In genomic region chr15:96708428-96708827, GRCm38 (mm10) we compare ENCODE assay signal across 10 mouse cellular contexts. TPM values are rescaled to one million over a fixed set of nuclear protein-coding genes. Genes with fewer than 3 reads are reported as not detected.
DNase-seq lines count a peak whose midpoint lies in the region; ATAC-seq and TF ChIP-seq lines count a peak whose summit lies in the region.
"Had no signal": no experiment of that assay in that cellular context is flagged by ENCODE, and none has a peak within 500 bp of the region (broad histone marks: within the 10 kb centered on the region; RNA-seq: fewer than 3 reads in every experiment).

No protein-coding gene starts in this region.

- no peaks in the 10 kb centered on the region for H3K27me3 ChIP-seq in liver, adult 2 months (ENCODE audit: control insufficient read depth, insufficient read depth, low read length)
- H3K27me3 ChIP-seq in embryonic facial prominence, embryonic 13.5 days = no peaks in the 10 kb centered on the region
- no peaks in the 10 kb centered on the region for H3K27me3 ChIP-seq in liver, embryonic 14.5 days (ENCODE audit: control insufficient read depth, insufficient read depth, low read length)

- H3K4me3 ChIP-seq in liver, adult 2 months (ENCODE audit: insufficient read depth, low read depth, low read length) = no peak overlapping the region
- H3K4me3 ChIP-seq in embryonic facial prominence, embryonic 13.5 days = no peak overlapping the region
- H3K4me3 ChIP-seq in liver, embryonic 14.5 days (ENCODE audit: insufficient read depth in 1 of 2, low read depth in 2 of 2, low read length in 2 of 2) = no peak overlapping the region

- peak overlapping the region; percentile 76; the same call in 1 of the 2 replicates for H3K4me2 ChIP-seq in embryonic facial prominence, embryonic 13.5 days
- H3K4me2 ChIP-seq in liver, embryonic 14.5 days (ENCODE audit: low read depth) = peak overlapping the region; percentile 20; the same call in 1 of the 2 replicates

- H3K4me1 ChIP-seq in liver, adult 2 months (ENCODE audit: control insufficient read depth, insufficient read depth, low read length) = peaks cover 5% of the 10 kb centered on the region
- peaks cover 10% of the 10 kb centered on the region for H3K4me1 ChIP-seq in embryonic facial prominence, embryonic 13.5 days
- peaks cover 13 to 18% of the 10 kb centered on the region in 2 experiments for H3K4me1 ChIP-seq in liver, embryonic 14.5 days (replicated peaks; ENCODE audit: control insufficient read depth in 2 of 2, insufficient read depth in 2 of 2, low read length in 1 of 2)

- intact Hi-C loops in heart, postnatal 10 days (cut with DNase I) = no loop called here

- H3K36me3 ChIP-seq in liver, adult 2 months (ENCODE audit: control insufficient read depth, insufficient read depth, low read length) = no peaks in the 10 kb centered on the region
- no peaks in the 10 kb centered on the region for H3K36me3 ChIP-seq in embryonic facial prominence, embryonic 13.5 days
- H3K36me3 ChIP-seq in liver, embryonic 14.5 days (replicated peaks; ENCODE audit: control insufficient read depth, insufficient read depth, low read depth) = no peaks in the 10 kb centered on the region

- H3K9ac ChIP-seq in liver, adult 2 months (ENCODE audit: low read depth, low read length) = no peak overlapping the region
- no peak overlapping the region for H3K9ac ChIP-seq in embryonic facial prominence, embryonic 13.5 days
- no peak overlapping the region for H3K9ac ChIP-seq in liver, embryonic 14.5 days (replicated peaks)

- no peaks in the 10 kb centered on the region for H3K79me2 ChIP-seq in liver, adult 2 months (ENCODE audit: control insufficient read depth, insufficient read depth, low read length)

- H3K27ac ChIP-seq in liver, adult 2 months (replicated peaks; ENCODE audit: insufficient read depth, low read depth, low read length) = peak overlapping the region; percentile 85; the same call in 1 of the 2 replicates
- peak overlapping the region; percentile 99; the same call in 1 of the 2 replicates for H3K27ac ChIP-seq in embryonic facial prominence, embryonic 13.5 days
- no peak overlapping the region; the same call in 1 of the 2 replicates for H3K27ac ChIP-seq in liver, embryonic 14.5 days

- no peak for TF ChIP-seq CTCF in liver, adult 2 months (IDR thresholded peaks at IDR 0.05; ENCODE audit: low read depth, low read length)
- TF ChIP-seq CTCF in liver, embryonic 14.5 days (IDR thresholded peaks at IDR 0.05; ENCODE audit: low read depth) = no peak

- DNase-seq in heart, adult 11 months = peak; percentile 39
- DNase-seq in heart, postnatal 10 days = no peak
- peak; percentile 89 for DNase-seq in liver, adult 2 months (ENCODE audit: extremely low read depth, low read depth, low spot score)
- no peak for DNase-seq in liver
- DNase-seq in liver, embryonic 14.5 days (ENCODE audit: low read depth in 3 of 3, low spot score in 3 of 3) = no peak
- DNase-seq in urinary bladder, postnatal 36 days (ENCODE audit: low spot score in 2 of 2) = no peak
- DNase-seq in cerebellum, postnatal 25 days = no peak
- DNase-seq: cerebellum, postnatal 36 days; right cerebral cortex, postnatal 25 days had no signal

- WGBS in liver, adult 2 months = 52% methylated on average over 8 of the region's 8 CpGs
- WGBS in embryonic facial prominence, embryonic 13.5 days = 85% methylated on average over 8 of the region's 8 CpGs
- WGBS in liver, embryonic 14.5 days (ENCODE audit: insufficient replicate concordance) = 67% methylated on average over 8 of the region's 8 CpGs

- TF ChIP-seq EP300 in liver, embryonic 14.5 days (IDR thresholded peaks at IDR 0.05; ENCODE audit: low read depth) = no peak

- no peak for ATAC-seq in embryonic facial prominence, embryonic 13.5 days (ENCODE audit: insufficient number of reproducible peaks, insufficient read depth, low FRiP score, low TSS enrichment, low read depth)
- ATAC-seq in liver, embryonic 14.5 days (ENCODE audit: insufficient read depth) = no peak

- no peak for TF ChIP-seq POLR2A in liver, adult 2 months (IDR thresholded peaks at IDR 0.05; ENCODE audit: extremely low read depth, insufficient read depth, low read length)

- H3K9me3 ChIP-seq in embryonic facial prominence, embryonic 13.5 days = no peaks in the 10 kb centered on the region
- H3K9me3 ChIP-seq in liver, embryonic 14.5 days (ENCODE audit: control insufficient read depth, low read length) = no peaks in the 10 kb centered on the region

RNA-seq across cellular contexts. Expression of gene Slc38a2, which starts 8.9 kb away (rescaled TPM):
- total RNA-seq in heart, postnatal 10 days (2021) = 100 to 1,000 TPM; 312 to 340 TPM
- 73.9 and 85.1 TPM in 2 replicates for total RNA-seq in liver, adult 2 months (2014; rRNA removed)
- polyA plus RNA-seq in liver, adult 2 months (2012; rRNA removed) = 22.1 and 22.5 TPM in 2 replicates
- polyA plus RNA-seq in embryonic facial prominence, embryonic 13.5 days (2015; fragmentation: Nextera tagmentation; extraction: Ambion mirVana) = 125 and 136 TPM in 2 replicates
- 16.9 and 19.9 TPM in 2 replicates for polyA plus RNA-seq in liver, embryonic 14.5 days (2012; rRNA removed)
- 28.8 and 32.8 TPM in 2 replicates for polyA plus RNA-seq in liver, embryonic 14.5 days (2014; fragmentation: Nextera tagmentation; extraction: Ambion mirVana)

Comparison
In these comparisons a context has a peak if more than half of its experiments do, and no peak if none do; other contexts are left out.
1. DNase-seq: peak in heart, adult 11 months (single experiment) and liver, adult 2 months (single experiment); none in heart, postnatal 10 days (0 of 2), liver (single experiment), liver, embryonic 14.5 days (0 of 3), urinary bladder, postnatal 36 days (0 of 2) and cerebellum, postnatal 25 days (0 of 2).